Mouse (Mus musculus) spleen, adult 2 months (tissue): Measurements from ENCODE around the gene Cacna1h.

ENCODE experiments used
- CTCF ChIP-seq: fragments of 200-500 bp; IDR thresholded peaks from 2 replicates; pipeline ENCODE4 v1.5.1; 2011; ENCODE audit warnings: mild to moderate bottlenecking, inconsistent platforms; ENCODE audit not compliant: insufficient read depth, insufficient read length, insufficient replicate concordance; ENCODE audit errors: extremely low read depth
- POLR2A ChIP-seq: fragments of 200-500 bp; IDR thresholded peaks from 2 replicates; pipeline ENCODE4 v1.6.1; 2011; ENCODE audit warnings: low read depth, low read length, inconsistent platforms

DNA sequence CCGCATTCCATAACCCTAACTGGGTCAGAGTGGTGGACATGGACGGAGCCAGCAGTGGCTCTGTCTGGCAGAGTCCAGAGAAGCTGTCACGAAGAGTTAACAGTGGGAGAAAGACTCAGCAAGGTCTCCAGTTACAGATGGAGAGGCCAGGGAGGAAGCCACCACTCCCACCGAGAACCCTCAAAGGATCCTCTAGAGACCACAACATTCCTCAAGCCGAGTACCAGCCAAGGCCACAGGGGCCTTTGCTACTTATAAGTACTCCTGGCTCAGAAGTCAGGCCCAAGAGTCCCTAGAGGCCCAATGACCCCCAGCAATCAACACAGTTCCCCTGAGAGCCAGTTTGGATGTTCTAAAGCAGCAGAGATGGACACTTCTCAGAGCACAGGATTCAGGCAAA is 4.3 kb downstream of the Cacna1h start:
- TF ChIP-seq POLR2A = no peak
- no peak for TF ChIP-seq CTCF
